Mouse (Mus musculus): ENCODE results near the gene Dop1b. TPM values are rescaled to one million over a fixed set of nuclear protein-coding genes. Genes with fewer than 3 reads are reported as not detected.
A peak's percentile ranks its signal among the peaks of the same experiment; 100 is the strongest.

Gene Dop1b
- polyA plus RNA-seq, 1 experiment from 2014 or later: 27.8 TPM

DNA sequence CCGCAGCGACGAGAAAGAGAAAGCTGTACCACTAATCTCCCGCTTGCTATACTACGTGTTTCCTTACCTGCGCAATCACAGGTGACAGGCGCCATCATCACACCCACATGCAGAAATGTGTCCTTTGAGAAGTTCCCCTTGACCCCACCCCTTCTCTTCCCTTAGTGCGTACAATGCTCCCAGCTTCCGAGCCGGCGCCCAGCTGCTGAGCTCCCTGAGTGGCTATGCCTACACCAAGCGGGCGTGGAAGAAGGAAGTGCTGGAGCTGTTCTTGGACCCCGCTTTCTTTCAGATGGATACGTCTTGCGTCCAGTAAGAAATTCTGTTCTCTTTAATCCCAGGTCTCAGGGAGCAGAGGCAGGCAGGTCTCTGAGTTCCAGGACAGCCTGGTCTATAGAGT is 88.2 kb downstream of the Dop1b start:
- Histone ChIP-seq H3K36me3 (ENCODE audit: control insufficient read depth, insufficient read depth, low read length) (peaks cover 10% of the 10 kb centered on the region), H3K4me2 (ENCODE audit: low read depth, low read length) (no peak overlapping the region), H3K4me1 (ENCODE audit: control insufficient read depth, insufficient read depth, low read length) (peaks cover 16% of the 10 kb centered on the region), H3K27ac (ENCODE audit: low read length) (no peak overlapping the region), H3K9ac (ENCODE audit: low read length) (no peak overlapping the region), H3K4me3 (replicated peaks; ENCODE audit: low read length) (no peak overlapping the region), H3K9me3 (replicated peaks; ENCODE audit: control insufficient read depth, low read length) (no peaks in the 10 kb centered on the region), H3K27me3 (ENCODE audit: control insufficient read depth, insufficient read depth, low read length) (no peaks in the 10 kb centered on the region)
- WGBS: 93% methylated on average over 16 of the region's 16 CpGs
- no peak for ATAC-seq (ENCODE audit: insufficient read depth, low FRiP score)

DNA sequence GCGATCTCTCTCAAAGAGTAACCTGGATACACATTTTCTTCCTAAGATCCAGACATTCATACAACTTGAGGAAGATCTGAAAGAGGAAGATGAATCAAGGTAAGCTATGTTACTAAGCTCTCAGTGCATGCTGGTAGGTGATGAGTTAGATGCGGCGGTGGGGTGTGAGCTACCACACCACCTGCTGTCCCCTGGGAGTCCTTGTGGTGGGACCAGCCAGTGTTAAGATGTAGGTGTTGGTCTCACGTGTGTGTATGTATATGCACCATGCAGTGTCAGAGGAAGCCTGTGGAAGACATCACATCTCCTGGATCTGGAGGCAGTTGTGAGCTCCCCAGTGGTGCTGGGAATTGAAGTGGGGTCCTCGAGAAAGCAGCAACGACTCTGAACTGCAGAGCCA is 95.5 kb downstream of the Dop1b start:
- Histone ChIP-seq H3K27me3 (ENCODE audit: control insufficient read depth, insufficient read depth, low read length) (no peaks in the 10 kb centered on the region), H3K36me3 (ENCODE audit: control insufficient read depth, insufficient read depth, low read length) (peaks cover 10% of the 10 kb centered on the region; the same call in 1 of the 2 replicates), H3K27ac (ENCODE audit: low read length) (peak overlapping the region; percentile 73; the same call in 1 of the 2 replicates), H3K4me3 (replicated peaks; ENCODE audit: low read length) (no peak overlapping the region), H3K4me2 (ENCODE audit: low read depth, low read length) (no peak overlapping the region), H3K9ac (ENCODE audit: low read length) (no peak overlapping the region), H3K9me3 (replicated peaks; ENCODE audit: control insufficient read depth, low read length) (peaks cover 2% of the 10 kb centered on the region; the same call in 1 of the 2 replicates), H3K4me1 (ENCODE audit: control insufficient read depth, insufficient read depth, low read length) (peaks cover 18% of the 10 kb centered on the region)
- ATAC-seq (ENCODE audit: insufficient read depth, low FRiP score): no peak
- 91% methylated on average over 6 of the region's 6 CpGs for WGBS

DNA sequence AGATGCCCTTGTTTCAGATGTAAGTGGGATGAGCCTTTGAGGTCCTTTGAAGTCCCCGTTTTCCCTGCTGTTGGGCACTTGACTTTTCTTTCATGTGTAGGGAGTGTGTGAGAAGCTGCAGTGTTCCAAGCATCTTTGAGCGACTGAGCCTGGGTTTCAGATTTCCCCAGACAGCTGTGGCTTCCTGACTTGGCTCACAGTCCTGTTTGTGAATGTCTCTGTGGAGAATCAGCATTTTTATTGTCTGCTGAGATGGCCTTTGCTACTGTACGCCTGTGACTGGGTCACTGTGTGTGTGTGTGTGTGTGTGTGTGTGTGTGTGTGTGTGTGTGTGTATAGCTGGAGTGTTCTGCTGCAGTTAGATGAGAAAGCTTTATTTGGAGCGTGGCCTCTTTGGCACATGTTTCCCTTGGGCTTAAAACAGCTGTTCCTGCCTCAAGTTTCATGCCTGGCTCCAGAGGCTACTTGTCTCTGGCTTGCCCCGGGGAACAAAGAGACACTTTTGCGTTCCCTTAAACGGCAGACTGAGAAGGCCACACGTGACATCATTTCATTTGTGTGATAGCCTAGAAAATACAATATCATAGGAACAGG is 96.4 kb downstream of the Dop1b start:
- H3K4me2 ChIP-seq (ENCODE audit: low read depth, low read length): no peak overlapping the region
- peak; percentile 73; the same call in 1 of the 2 replicates for ATAC-seq (ENCODE audit: insufficient read depth, low FRiP score)
- H3K4me3 ChIP-seq (replicated peaks; ENCODE audit: low read length): no peak overlapping the region
- peaks cover 10% of the 10 kb centered on the region; the same call in 1 of the 2 replicates for H3K36me3 ChIP-seq (ENCODE audit: control insufficient read depth, insufficient read depth, low read length)
- WGBS: 26% methylated on average over 8 of the region's 8 CpGs
- peaks cover 2% of the 10 kb centered on the region; the same call in 1 of the 2 replicates for H3K9me3 ChIP-seq (replicated peaks; ENCODE audit: control insufficient read depth, low read length)
- H3K27ac ChIP-seq (ENCODE audit: low read length): peak overlapping the region; percentile 73
- peaks cover 18% of the 10 kb centered on the region for H3K4me1 ChIP-seq (ENCODE audit: control insufficient read depth, insufficient read depth, low read length)
- H3K27me3 ChIP-seq (ENCODE audit: control insufficient read depth, insufficient read depth, low read length): no peaks in the 10 kb centered on the region
- H3K9ac ChIP-seq (ENCODE audit: low read length): no peak overlapping the region

DNA sequence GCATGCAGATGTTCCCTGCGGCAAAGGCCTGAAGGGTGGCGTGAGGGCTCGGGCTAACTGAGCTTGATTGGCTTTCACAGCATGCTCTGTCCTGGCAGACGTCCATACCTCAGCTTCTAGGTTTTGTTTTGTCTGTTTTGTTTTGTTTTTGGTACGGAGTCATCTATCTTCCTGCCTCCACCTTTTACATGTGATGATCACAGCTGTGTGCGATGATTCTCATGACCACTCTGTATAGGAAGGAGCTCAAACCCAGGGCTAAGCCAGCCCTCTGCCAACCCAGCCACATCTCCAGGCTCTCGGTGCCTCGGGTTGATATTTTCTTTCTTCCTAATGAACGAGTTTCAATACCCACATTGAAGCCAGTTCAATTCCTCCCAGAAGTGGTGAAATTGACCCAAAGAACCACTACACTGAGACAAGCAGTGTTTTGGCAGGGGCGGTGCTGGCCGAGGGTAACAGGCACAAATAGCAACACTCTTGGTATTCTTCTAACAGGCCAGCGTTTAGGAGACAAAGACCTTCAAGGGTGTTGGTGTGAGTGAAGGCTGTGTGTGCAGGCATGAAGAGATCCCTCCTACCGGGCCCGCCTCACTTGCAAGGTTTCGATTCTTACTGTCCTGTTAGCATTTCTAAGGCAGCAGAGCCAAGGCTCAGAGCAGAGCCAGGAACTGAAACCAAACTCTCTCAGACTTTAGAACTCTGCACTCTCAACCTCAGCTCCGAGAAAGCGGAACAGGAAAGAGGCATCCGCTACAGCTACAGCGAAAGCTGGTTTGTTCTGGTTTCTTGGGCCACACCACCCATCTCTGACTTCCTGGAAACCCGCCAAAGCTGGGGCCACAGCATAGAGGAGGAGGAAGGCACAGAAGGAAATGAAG is 104.4 kb downstream of the Dop1b start:
- peak; percentile 79; the same call in 1 of the 2 replicates for ATAC-seq (ENCODE audit: insufficient read depth, low FRiP score)
- H3K36me3 ChIP-seq (ENCODE audit: control insufficient read depth, insufficient read depth, low read length): peaks cover 5% of the 10 kb centered on the region; the same call in 1 of the 2 replicates
- no peaks in the 10 kb centered on the region for H3K27me3 ChIP-seq (ENCODE audit: control insufficient read depth, insufficient read depth, low read length)
- H3K4me2 ChIP-seq (ENCODE audit: low read depth, low read length): peak overlapping the region; percentile 27; the same call in 1 of the 2 replicates
- WGBS: 49% methylated on average over 20 of the region's 20 CpGs
- H3K9me3 ChIP-seq (replicated peaks; ENCODE audit: control insufficient read depth, low read length): peaks cover 2% of the 10 kb centered on the region; the same call in 1 of the 2 replicates
- peak overlapping the region; percentile 37; the same call in 1 of the 2 replicates for H3K9ac ChIP-seq (ENCODE audit: low read length)
- no peak overlapping the region for H3K4me3 ChIP-seq (replicated peaks; ENCODE audit: low read length)
- H3K27ac ChIP-seq (ENCODE audit: low read length): peak overlapping the region; percentile 91
- H3K4me1 ChIP-seq (ENCODE audit: control insufficient read depth, insufficient read depth, low read length): peaks cover 11% of the 10 kb centered on the region; the same call in 1 of the 2 replicates

DNA sequence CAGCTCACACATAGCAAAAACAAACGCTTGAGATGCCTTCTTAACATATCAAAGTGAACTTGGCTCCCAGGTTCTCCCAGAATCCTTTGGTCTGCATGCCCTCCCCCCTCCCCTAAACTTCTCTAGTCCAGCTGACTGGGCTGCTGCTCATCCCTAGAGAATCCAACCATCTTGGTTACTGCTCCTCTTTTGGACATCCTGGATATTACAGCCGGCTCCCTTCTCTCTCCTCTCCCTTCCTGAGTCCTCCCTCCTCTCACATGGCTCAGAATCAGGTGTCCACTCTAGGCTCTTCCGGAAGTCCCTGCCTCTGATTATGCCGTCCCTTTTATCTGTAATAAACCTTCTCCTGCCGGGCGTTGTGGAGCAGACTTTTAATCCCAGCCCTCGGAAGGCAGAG is 105.2 kb downstream of the Dop1b start:
- Histone ChIP-seq H3K9me3 (replicated peaks; ENCODE audit: control insufficient read depth, low read length) (no peaks in the 10 kb centered on the region; the same call in 1 of the 2 replicates), H3K36me3 (ENCODE audit: control insufficient read depth, insufficient read depth, low read length) (no peaks in the 10 kb centered on the region), H3K27me3 (ENCODE audit: control insufficient read depth, insufficient read depth, low read length) (no peaks in the 10 kb centered on the region), H3K4me1 (ENCODE audit: control insufficient read depth, insufficient read depth, low read length) (peaks cover 11% of the 10 kb centered on the region; the same call in 1 of the 2 replicates), H3K9ac (ENCODE audit: low read length) (no peak overlapping the region; the same call in 1 of the 2 replicates), H3K4me2 (ENCODE audit: low read depth, low read length) (no peak overlapping the region), H3K27ac (ENCODE audit: low read length) (peak overlapping the region; percentile 91), H3K4me3 (replicated peaks; ENCODE audit: low read length) (no peak overlapping the region)
- 65% methylated on average over 7 of the region's 7 CpGs for WGBS
- no peak for ATAC-seq (ENCODE audit: insufficient read depth, low FRiP score)

DNA sequence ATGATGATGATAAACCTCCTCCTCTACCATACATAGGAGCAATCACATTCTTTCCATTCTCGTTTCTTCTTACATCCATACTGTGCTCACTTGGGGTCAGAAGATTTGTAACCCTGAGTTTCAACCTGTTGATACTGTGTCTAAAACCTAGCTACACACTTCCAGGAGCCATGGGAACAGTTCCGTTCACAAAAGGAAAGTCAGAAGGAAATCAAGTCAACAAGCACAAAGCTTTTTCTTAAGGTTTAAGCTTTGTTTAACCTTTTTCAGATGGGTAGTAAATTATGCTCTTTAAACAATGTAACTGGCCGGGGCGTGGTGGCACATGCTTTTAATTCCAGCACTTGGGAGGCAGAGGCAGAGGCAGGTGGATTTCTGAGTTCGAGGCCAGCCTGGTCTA is 105.7 kb downstream of the Dop1b start:
- Histone ChIP-seq H3K27ac (ENCODE audit: low read length) (peak overlapping the region; percentile 91; the same call in 1 of the 2 replicates), H3K4me1 (ENCODE audit: control insufficient read depth, insufficient read depth, low read length) (peaks cover 11% of the 10 kb centered on the region; the same call in 1 of the 2 replicates), H3K4me2 (ENCODE audit: low read depth, low read length) (no peak overlapping the region), H3K9me3 (replicated peaks; ENCODE audit: control insufficient read depth, low read length) (no peaks in the 10 kb centered on the region; the same call in 1 of the 2 replicates), H3K4me3 (replicated peaks; ENCODE audit: low read length) (no peak overlapping the region), H3K27me3 (ENCODE audit: control insufficient read depth, insufficient read depth, low read length) (no peaks in the 10 kb centered on the region), H3K9ac (ENCODE audit: low read length) (no peak overlapping the region), H3K36me3 (ENCODE audit: control insufficient read depth, insufficient read depth, low read length) (no peaks in the 10 kb centered on the region)
- no peak for ATAC-seq (ENCODE audit: insufficient read depth, low FRiP score)
- WGBS: 68% methylated on average over 5 of the region's 5 CpGs

DNA sequence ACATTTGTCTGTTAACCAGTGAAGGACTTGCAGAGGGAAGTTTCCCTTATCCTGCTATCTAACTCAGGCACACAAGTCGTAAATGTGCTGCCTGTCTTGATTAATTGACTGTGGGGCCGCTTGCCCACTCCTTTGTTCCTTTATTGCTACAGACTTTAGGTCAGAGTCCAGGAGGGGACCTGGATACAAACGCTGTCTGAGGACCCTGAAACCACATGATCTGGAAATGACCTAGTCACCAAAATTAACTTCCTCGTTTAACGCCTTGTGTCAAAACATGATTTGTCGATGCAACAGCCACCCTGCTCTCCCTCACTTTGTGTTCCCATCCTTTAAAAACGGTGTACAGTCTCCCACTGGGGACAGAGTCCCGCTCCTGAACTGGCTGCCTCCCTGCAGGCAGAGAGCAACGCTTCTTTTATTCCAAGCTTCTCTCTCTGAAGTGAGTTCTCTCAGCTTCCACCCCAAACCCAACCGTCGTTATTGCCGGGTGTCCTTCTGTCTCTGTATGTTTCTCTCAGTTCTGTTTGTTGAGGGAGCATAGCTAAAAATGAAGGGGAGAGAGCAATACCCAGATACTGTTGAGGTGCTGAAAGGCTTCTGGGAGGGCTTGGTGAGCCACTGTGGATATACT is 107.1 kb downstream of the Dop1b start:
- Histone ChIP-seq H3K4me3 (replicated peaks; ENCODE audit: low read length) (no peak overlapping the region), H3K27ac (ENCODE audit: low read length) (peak overlapping the region; percentile 40; the same call in 1 of the 2 replicates), H3K9ac (ENCODE audit: low read length) (0 out of 2 replicates have a peak overlapping the region, but pooled peaks have one; percentile 2), H3K27me3 (ENCODE audit: control insufficient read depth, insufficient read depth, low read length) (no peaks in the 10 kb centered on the region), H3K4me2 (ENCODE audit: low read depth, low read length) (0 out of 2 replicates have a peak overlapping the region, but pooled peaks have one; percentile 4), H3K4me1 (ENCODE audit: control insufficient read depth, insufficient read depth, low read length) (peaks cover 11% of the 10 kb centered on the region; the same call in 1 of the 2 replicates), H3K36me3 (ENCODE audit: control insufficient read depth, insufficient read depth, low read length) (no peaks in the 10 kb centered on the region), H3K9me3 (replicated peaks; ENCODE audit: control insufficient read depth, low read length) (peaks cover 9% of the 10 kb centered on the region)
- ATAC-seq (ENCODE audit: insufficient read depth, low FRiP score): no peak
- WGBS: 16% methylated on average over 12 of the region's 12 CpGs

DNA sequence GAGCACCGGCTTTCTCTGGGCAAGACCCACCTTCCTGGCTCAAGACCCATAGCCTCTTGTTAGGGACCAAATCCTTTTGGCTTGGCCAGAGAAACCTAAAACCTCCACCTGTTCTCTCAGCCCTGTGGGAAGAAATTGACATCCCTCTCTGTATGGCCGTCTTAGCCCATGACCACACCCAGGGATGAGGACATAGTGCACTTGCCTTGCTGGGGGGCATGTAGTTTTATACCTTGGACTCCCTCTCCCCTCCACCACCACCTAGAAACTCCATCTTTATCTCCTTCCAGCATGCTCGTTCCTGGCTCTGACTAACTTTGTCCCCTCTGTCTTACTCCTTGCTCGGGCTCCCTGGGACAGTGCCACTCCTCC is 107.6 kb downstream of the Dop1b start:
- Histone ChIP-seq H3K36me3 (ENCODE audit: control insufficient read depth, insufficient read depth, low read length) (no peaks in the 10 kb centered on the region), H3K4me3 (replicated peaks; ENCODE audit: low read length) (no peak overlapping the region), H3K9ac (ENCODE audit: low read length) (no peak overlapping the region), H3K4me1 (ENCODE audit: control insufficient read depth, insufficient read depth, low read length) (peaks cover 11% of the 10 kb centered on the region; the same call in 1 of the 2 replicates), H3K9me3 (replicated peaks; ENCODE audit: control insufficient read depth, low read length) (peaks cover 14% of the 10 kb centered on the region), H3K27ac (ENCODE audit: low read length) (peak overlapping the region; percentile 40; the same call in 1 of the 2 replicates), H3K4me2 (ENCODE audit: low read depth, low read length) (no peak overlapping the region), H3K27me3 (ENCODE audit: control insufficient read depth, insufficient read depth, low read length) (no peaks in the 10 kb centered on the region)
- no peak for ATAC-seq (ENCODE audit: insufficient read depth, low FRiP score)
- WGBS: 57% methylated on average over 4 of the region's 4 CpGs
